Comparison of ENCODE assay signal across 10 mouse cellular contexts in the genomic region with DNA sequence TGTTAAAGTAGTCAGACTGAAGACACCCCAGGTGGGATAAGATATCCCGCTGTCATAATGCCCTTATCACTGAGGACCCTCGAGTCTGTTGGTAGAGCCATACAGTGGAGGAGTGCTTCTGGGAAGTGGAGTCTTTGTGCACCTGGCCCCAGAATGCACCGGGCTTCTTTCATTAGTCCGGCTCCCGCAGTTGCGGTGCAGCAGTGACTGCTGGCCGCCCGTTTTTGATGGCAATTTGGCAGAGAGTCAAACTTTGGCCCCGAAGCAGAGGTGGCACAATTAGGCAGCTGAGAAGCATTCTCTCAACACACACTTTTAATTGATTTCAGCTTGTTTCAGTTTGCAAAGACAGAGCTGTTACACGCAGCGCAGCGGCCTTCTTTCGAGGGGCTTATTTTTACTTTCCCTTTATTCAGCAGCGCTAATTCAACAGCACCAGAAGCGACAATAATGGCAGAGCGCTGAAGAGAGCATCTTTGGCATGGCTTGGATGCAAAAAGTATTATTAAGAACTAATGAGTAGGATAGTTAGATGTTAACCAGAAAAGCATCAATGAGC.
A peak's percentile ranks its signal among the peaks of the same experiment; 100 is the strongest.
DNase-seq lines count a peak whose midpoint lies in the region; ATAC-seq lines count a peak whose summit lies in the region.
"Had no signal": no experiment of that assay in that cellular context is flagged by ENCODE, and none has a peak within 500 bp of the region (broad histone marks: within the 10 kb centered on the region; RNA-seq: fewer than 3 reads in every experiment).

No protein-coding gene starts in this region.

- DNase-seq in heart, adult 18-20 months = no peak
- peak; percentile 87 for DNase-seq in retina, postnatal 1 day
- no peak for DNase-seq in retina, embryonic 14.5 days (ENCODE audit: low spot score)
- DNase-seq in limb, embryonic 10.5 days (ENCODE audit: low spot score) = peak; percentile 45
- no peak for DNase-seq in liver
- no peak for DNase-seq in spleen, postnatal 14 days (ENCODE audit: low spot score in 2 of 2)
- DNase-seq: lung, postnatal 4 days had no signal

- WGBS in heart, embryonic 14.5 days = 60% methylated on average over 16 of the region's 16 CpGs
- 66% methylated on average over 16 of the region's 16 CpGs for WGBS in limb, embryonic 10.5 days
- WGBS in kidney, embryonic 16.5 days = 84% methylated on average over 16 of the region's 16 CpGs

- no peaks in the 10 kb centered on the region for H3K36me3 ChIP-seq in heart, embryonic 14.5 days (ENCODE audit: control insufficient read depth, insufficient read depth, low read length)
- H3K36me3 ChIP-seq in limb, embryonic 10.5 days = no peaks in the 10 kb centered on the region
- H3K36me3 ChIP-seq in kidney, embryonic 16.5 days (ENCODE audit: insufficient read depth, low read length) = no peaks in the 10 kb centered on the region

- H3K4me1 ChIP-seq in heart, embryonic 14.5 days (ENCODE audit: control insufficient read depth in 2 of 2, insufficient read depth in 2 of 2, low read length in 2 of 2) = peaks cover 0 to 3% of the 10 kb centered on the region in 2 experiments; a peak in 2 of 4 replicates
- peaks cover 50% of the 10 kb centered on the region for H3K4me1 ChIP-seq in limb, embryonic 10.5 days
- peaks cover 14% of the 10 kb centered on the region; the same call in 1 of the 2 replicates for H3K4me1 ChIP-seq in kidney, embryonic 16.5 days (ENCODE audit: insufficient read depth, low read length)

- H3K27ac ChIP-seq in heart, embryonic 14.5 days (replicated peaks in 1 of 2; ENCODE audit: control insufficient read depth in 1 of 2, insufficient read depth in 1 of 2, low read depth in 2 of 2, low read length in 2 of 2) = no peak overlapping the region
- peak overlapping the region; percentile 22 for H3K27ac ChIP-seq in limb, embryonic 10.5 days
- no peak overlapping the region for H3K27ac ChIP-seq in kidney, embryonic 16.5 days (ENCODE audit: low read length)

- H3K27me3 ChIP-seq in heart, embryonic 14.5 days (ENCODE audit: control insufficient read depth, insufficient read depth, low read length) = no peaks in the 10 kb centered on the region
- peaks cover 7% of the 10 kb centered on the region; the same call in 1 of the 2 replicates for H3K27me3 ChIP-seq in limb, embryonic 10.5 days (ENCODE audit: low read depth, poor library complexity, severe bottlenecking)
- no peaks in the 10 kb centered on the region for H3K27me3 ChIP-seq in kidney, embryonic 16.5 days (ENCODE audit: insufficient read depth, low read length)

- ATAC-seq in heart, embryonic 14.5 days (ENCODE audit: insufficient number of reproducible peaks, insufficient read depth, low FRiP score, low read depth) = no peak
- no peak for ATAC-seq in kidney, embryonic 16.5 days (ENCODE audit: low FRiP score, low TSS enrichment)
- ATAC-seq: intestine, embryonic 16.5 days had no signal

- H3K9ac ChIP-seq in heart, embryonic 14.5 days (ENCODE audit: low read length) = no peak overlapping the region
- no peak overlapping the region for H3K9ac ChIP-seq in kidney, embryonic 16.5 days (replicated peaks; ENCODE audit: low read length)

- no peak overlapping the region for H3K4me3 ChIP-seq in heart, embryonic 14.5 days (ENCODE audit: control insufficient read depth in 1 of 2, insufficient read depth in 1 of 2, low read depth in 1 of 2, low read length in 2 of 2)
- no peak overlapping the region for H3K4me3 ChIP-seq in limb, embryonic 10.5 days
- H3K4me3 ChIP-seq in kidney, embryonic 16.5 days (ENCODE audit: low read length) = no peak overlapping the region

- no peaks in the 10 kb centered on the region for H3K9me3 ChIP-seq in heart, embryonic 14.5 days (ENCODE audit: control insufficient read depth, low read length)
- H3K9me3 ChIP-seq in limb, embryonic 10.5 days (replicated peaks) = no peaks in the 10 kb centered on the region
- H3K9me3 ChIP-seq in kidney, embryonic 16.5 days (ENCODE audit: low read length) = no peaks in the 10 kb centered on the region

- peak overlapping the region; percentile 7; the same call in 1 of the 2 replicates for H3K4me2 ChIP-seq in heart, embryonic 14.5 days (ENCODE audit: low read length)
- H3K4me2 ChIP-seq in kidney, embryonic 16.5 days (replicated peaks; ENCODE audit: low read depth, low read length) = no peak overlapping the region

Comparison
In these comparisons a context has a peak if more than half of its experiments do, and no peak if none do; other contexts are left out.
1. DNase-seq: peak in retina, postnatal 1 day (single experiment) and limb, embryonic 10.5 days (single experiment); none in heart, adult 18-20 months (0 of 2), retina, embryonic 14.5 days (single experiment), liver (single experiment) and spleen, postnatal 14 days (0 of 2).